Mouse (Mus musculus): ENCODE measurements at regions not wholly inside any gene's neighbourhood (a gene's known extent, or its start where the extent isn't known, plus 50 kb on each side); places are given as distances from the start of the nearest gene placed in this dataset.

DNA sequence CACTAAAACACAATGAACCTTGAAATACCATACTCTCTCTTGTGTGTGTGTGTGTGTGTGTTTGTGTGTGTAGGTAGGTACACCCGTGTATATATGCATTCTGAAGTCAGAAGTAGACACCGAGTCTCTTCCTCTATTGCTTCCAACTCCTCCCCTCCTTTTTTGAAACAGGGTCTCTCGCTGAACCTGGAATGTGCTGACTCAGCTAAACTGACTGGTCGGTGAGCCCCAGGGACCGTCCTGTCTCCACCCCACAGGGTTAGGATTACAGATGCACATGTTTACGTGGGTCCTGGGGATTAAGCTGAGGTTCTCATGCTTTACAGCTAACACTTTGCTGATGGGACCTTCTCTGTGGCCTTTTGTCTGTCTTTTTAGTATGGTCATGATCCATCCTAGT is 74.8 kb upstream of the Nfil3 start:
- DNase-seq (ENCODE audit: low spot score), result no peak
- intact Hi-C loops (cut with DNase I), result no loop called here

DNA sequence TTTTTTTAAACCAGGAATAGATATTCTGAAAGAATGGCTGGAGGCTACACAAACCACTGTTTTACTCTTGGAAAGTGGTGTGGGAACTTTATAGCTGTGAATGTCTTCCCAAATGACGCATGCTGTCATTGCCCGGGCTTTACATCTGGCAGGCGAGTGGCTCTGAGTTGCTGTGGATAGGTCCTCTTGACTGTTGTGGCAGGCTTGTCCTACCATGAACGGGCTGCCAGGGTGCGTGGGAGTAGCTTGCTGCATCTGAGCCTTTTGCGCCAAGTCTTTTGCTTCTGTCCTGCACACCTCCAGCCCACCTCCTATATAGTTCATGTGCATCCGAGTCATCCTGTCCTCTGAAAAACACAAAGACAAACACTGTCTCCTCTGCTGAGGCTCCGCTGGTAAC is 72.3 kb upstream of the Nfil3 start:
- intact Hi-C loops (cut with DNase I), result no loop called here

DNA sequence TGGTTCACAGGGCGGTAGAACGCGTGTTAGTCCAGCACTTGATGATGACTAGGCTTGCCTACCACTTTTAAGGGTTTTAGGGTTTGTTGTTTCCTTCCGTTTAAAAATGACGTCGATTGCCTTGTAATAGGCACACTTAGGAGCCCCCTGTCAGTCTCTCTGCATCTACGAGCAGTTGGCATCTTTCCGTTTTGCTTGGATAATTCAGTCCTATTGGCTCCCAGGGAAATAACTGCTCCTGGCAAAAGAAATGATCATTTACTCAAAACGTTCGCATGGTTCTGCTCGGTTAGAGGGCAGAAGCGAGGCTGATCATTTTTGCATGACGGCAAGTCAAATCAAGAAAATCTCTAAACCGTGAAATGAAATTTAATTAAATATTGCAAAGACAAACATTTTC is 71.9 kb upstream of the Nfil3 start:
- no peak for DNase-seq (ENCODE audit: low spot score)
- intact Hi-C loops (cut with DNase I), result no loop called here

More for the DNA sequence above, 72.3 kb upstream of the Nfil3 start:
- DNase-seq (ENCODE audit: low spot score), result no peak

DNA sequence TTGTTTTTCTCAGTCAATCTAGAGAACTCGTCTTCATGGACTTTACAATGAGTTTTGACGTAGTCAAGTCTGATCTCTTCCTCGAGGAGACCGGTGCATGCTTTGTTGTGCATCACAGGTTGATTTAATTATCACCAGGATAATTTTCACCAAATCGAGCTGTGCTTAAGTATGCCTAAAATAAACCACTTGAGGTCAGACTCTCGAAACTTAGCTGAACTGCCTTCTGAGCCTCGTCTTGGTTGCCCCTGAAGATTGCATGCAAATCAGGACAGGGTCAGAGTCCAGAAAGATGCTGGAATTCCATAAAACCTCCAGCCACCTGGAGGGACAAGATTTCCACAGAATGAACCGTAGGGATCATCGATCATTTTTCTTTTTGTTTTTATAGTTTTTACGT is 71.3 kb upstream of the Nfil3 start:
- DNase-seq (ENCODE audit: low spot score), result no peak
- intact Hi-C loops (cut with DNase I), result no loop called here

DNA sequence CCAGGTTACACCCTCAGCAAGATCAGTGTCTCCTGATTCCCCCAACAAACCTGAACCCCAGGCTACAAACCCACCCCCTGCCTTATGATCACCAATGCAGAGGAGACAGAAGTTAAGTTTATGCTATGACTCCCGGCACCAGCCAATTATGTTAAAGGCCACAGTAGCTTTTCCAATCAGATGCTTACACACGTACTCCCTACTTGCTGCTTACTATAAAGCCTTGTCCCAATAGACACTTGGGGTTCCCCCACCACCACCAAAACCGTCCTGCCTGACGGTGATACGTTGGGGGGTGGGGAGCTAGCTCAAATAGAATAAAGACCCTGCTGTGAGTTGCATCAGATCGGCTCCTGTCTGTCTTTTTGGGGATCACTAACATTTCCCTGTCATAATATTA is 70.5 kb upstream of the Nfil3 start:
- intact Hi-C loops (cut with DNase I), result no loop called here
- DNase-seq (ENCODE audit: low spot score), result no peak

DNA sequence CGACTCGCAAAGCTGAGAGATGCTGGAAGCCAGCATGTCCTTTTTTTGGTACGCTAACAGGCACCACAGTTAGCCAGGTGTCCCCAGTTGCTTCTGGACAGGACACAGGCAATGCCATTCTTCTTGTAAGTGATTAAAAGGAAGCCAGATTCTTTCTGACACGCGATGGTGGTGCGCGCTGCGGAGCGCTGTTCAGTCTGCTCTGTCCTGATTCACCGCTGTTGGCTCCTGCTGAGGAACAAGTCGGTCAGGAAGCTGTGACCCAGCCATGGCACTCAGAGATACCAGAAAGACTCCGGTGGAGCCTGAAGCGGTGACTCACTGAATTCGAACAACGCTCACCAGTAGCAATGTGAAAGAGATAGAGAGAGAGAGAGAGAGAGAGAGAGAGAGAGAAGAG is 68.3 kb upstream of the Nfil3 start:
- intact Hi-C loops (cut with DNase I), result no loop called here
- no peak for DNase-seq (ENCODE audit: low spot score)

- intact Hi-C loops (cut with DNase I), result loop anchor here (5.0 kb wide), 1 partner anchor 39 kb away; no protein-coding TSS in a partner anchor
These were observed 52.5 kb upstream of the Nfil3 start for GRCm38 (mm10) chr13:53033189-53033943.

More at GRCm38 (mm10) chr13:53033189-53033943, 52.5 kb upstream of the Nfil3 start:
- DNase-seq (ENCODE audit: low spot score), result peak; percentile 47

All from heart, postnatal 25 days (tissue).